Mouse (Mus musculus): Measurements from ENCODE around the gene Cytip.

Gene Cytip

DNA sequence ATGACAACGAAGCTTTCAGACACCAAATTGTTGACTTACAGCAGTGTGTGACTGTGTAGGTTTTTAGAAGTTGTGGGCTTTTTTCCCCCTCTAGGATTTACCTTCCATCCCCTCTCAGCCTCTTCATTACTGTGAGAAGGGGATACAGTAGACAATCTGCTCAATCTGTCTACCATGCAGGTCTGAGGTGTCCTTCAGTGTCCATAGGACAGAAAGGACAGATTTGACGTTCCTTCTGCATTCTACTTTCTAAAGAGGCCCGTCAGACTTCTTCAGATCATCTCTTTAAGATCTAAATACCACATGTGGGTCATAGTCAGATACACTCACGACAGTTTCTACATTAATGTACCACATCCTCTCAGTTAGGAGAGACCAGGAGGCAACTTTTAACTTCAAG lies 33.5 kb downstream of the Cytip start:
- no peak for DNase-seq (ENCODE audit: low spot score in 2 of 2)

GRCm38 (mm10) chr2:58160541-58161307 lies 34.6 kb downstream of the Cytip start:
- no peak for DNase-seq (ENCODE audit: low spot score in 2 of 2)

DNA sequence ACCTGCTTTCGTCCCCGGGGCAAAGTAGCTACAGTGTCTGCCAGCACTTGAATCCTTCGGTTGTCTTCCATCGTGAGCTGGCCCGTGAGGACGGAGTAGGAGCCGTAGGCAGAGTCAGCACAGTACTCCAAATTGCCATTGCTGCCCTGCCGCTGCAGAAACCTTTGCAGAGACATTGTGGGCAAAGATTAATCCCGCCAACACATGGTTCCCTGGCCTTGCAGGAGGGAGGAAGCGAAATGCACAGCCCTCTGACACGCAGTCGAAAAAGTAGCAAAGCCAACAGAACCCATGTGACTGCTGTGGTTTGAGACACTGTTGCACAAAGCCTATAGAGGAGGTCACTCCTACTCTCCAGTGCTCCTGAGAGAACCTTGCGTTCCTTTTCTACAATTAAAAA lies 35.5 kb downstream of the Cytip start:
- no peak for DNase-seq (ENCODE audit: low spot score in 2 of 2)

DNA sequence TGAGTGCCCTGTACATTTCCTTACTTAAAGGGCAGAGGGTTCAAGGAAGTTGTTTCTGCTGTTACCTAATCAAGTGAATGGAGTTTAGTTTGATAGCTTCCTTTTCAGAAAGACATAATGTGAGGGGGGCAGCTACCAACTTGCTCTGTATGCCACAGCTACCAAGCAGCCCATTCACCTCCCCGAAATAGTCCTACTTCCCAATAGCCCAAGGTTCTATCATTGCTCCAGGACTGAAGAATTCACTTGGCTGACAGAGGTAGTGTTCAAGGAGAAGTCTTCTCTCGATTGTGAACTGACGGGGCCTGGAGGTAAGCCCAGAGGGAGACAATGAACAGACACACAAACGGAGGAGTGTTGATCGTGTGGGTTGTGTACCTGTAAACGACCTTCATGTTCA lies 36.2 kb downstream of the Cytip start:
- no peak for DNase-seq (ENCODE audit: low spot score in 2 of 2)

GRCm38 (mm10) chr2:58158539-58158938 lies 36.8 kb downstream of the Cytip start:
- DNase-seq (ENCODE audit: low spot score in 2 of 2), result no peak

DNA sequence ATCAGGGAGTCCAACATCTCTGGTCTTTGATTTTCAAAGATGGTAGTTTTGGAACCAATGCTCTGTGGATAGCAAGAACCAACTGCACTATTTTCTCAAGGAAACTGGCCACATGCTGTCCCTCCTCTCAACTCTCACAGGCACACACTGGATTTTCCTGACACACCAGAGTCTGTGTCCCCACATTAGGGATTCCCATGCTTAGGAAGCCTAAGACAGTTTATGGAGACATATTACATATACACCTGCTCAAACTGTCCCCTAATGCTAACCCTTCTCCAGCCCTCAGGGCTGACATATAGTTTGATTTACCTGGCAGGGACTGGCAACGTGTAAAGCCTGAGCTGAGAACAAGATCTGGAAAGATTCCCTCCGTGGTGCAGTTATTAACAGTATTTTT lies 37.2 kb downstream of the Cytip start:
- DNase-seq (ENCODE audit: low spot score in 2 of 2), result no peak

DNA sequence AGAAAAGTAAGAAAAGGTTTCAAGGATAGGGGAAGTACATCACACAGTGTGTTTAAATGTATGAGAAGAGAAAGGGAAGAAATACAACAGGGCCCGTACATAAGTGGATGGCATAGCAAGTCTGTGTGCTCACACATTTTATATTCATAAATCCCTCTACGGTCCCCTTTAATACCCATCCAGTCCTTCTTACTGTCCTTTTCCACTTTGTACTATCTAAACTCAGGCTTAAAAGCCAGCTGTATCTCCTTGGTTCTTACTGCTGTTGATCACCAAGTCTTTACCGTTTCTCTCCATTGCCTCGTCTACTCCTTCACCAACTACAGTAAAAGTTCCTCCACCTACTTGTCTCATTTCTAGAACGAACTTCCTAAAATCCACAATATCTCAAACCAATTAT lies 37.9 kb downstream of the Cytip start:
- no peak for DNase-seq (ENCODE audit: low spot score in 2 of 2)

- DNase-seq (ENCODE audit: low spot score in 2 of 2), result no peak
Observed at GRCm38 (mm10) chr2:58156495-58157392, 38.6 kb downstream of the Cytip start.

DNA sequence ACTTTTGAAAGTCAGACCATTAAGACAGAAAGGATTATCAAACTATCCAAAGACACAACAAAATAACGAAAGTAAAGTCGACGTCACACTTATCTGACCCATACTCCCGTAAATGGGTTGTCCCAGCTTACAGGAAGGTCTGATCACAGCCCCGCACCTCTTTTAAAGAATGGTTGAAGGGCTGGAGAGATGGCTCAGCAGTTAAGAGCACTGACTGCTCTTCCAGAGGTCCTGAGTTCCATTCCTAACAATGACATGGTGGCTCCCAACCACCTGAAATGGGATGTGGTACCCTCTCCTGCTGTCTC lies 39.3 kb downstream of the Cytip start:
- DNase-seq (ENCODE audit: low spot score in 2 of 2), result no peak

DNA sequence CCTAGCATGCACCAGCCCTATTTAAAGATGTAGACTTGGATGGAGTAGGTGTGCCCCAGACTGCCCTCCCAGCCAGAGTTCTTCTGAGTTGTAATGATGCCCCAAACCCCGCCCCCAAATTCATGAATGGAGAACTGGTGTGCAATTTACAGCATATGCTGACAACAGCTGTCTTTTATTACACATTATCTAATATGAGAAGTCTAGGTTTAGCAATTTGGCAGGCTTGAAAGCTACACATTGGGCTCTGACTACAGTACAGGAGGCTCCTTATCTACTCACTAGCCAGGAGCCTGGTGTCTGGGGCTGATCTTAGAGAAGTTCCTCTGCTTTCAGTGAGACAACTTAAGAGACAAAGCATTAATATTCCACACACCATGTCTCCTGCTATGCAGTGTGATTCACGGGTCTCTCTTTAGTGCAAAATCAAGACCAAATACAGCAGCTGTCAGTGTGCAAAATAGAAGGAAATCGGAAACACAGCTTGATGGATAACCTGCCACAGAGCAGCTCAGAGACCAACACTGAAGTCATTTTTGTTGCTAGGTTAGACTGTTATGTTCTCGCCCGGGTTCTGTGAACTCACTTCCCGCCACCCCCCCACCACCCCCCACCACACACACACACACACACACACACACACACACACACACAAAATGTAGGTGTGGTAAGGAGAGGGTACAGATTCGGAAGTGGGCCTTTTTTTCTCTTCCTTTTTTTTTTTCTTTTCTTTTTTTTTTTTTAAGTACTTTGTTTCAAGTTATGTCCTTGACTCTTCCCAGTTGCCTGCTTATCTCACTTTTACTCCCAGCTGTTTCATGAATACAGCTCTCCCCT lies 39.8 kb downstream of the Cytip start:
- no peak for DNase-seq (ENCODE audit: low spot score in 2 of 2)

- DNase-seq (ENCODE audit: low spot score in 2 of 2), result no peak
Observed at GRCm38 (mm10) chr2:58154555-58154954, 40.8 kb downstream of the Cytip start.

GRCm38 (mm10) chr2:58153742-58154141 lies 41.6 kb downstream of the Cytip start:
- no peak for DNase-seq (ENCODE audit: low spot score in 2 of 2)

DNA sequence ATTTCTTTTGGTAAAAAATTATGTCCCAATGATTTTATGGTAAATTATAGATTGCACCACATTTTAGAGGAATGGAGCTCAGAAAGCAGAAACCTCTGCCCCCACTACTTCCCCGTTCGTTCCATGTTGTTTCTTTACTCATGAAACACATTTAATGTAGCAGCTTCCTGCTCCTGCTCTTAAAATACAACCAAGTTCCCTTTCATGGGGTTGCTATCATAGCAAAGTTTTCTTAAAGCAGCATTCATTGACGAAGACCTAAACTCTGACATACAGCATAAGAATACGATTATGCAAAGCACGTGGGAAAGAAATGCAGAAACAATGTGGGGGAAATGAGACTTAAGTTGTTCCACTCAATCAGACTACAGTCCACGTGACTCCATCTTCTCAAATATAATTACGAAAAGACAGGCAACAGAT lies 45.3 kb downstream of the Cytip start:
- DNase-seq (ENCODE audit: low spot score in 2 of 2), result no peak

DNA sequence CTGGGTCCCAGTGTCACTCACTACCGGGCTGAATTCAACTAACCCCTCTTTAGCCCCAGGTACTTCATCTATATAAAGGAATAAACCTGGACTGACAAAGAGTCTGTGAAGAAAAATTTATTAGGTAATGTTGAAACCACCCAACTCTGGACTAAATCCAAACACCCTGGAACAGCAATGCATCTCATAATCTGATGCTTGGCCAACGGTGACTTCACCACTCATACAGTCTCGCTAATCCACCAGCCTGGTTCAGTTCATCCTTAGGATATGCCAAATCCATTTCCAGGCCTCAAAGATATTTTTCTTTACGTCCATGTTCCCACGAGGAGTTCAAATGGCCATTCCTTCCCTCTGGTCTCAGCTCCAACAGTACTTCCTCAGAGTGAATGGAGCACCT lies 48.8 kb downstream of the Cytip start:
- DNase-seq (ENCODE audit: low spot score in 2 of 2), result no peak

- DNase-seq (ENCODE audit: low spot score in 2 of 2), result no peak
Observed at GRCm38 (mm10) chr2:58140531-58140930, 54.8 kb downstream of the Cytip start.

DNA sequence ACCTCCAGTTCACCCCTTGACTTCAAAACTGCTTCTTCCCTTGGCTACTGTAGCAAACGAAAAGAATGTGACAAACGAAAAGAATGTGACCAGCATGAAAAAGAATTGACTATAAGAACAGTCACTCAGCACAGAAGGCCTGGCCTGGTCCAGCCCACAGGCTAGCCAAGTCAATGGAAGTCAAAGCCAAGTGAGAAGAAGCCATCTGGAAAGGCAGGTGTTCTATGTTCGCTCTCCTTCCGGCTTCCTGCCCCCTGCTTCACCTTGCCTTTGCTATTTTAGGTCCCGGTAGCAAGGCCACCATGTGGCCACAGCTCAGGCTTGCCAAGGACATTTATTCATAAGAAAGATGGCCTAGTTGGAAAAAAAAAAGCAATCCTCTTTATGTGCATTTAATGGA lies 56.7 kb downstream of the Cytip start:
- no peak for DNase-seq (ENCODE audit: low spot score in 2 of 2)

DNA sequence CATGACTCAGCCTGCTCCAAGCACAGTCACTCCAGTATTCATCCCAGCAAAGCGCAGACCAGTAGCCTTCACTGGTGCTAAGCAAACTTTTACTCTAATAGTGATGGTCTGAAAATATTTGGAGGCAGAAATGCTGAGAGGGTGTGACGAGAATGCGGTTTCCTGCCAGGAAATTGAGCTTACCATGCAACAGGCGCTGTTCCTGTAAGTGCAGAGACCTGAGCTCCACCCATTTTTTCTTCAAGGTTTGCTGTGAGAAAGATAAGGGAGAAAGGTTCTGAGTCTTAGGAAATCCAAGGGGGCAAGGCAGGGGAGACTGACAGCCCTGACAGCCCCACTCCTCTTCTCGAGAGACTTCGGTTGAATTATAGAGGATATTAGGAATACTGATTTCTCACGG lies 57.7 kb downstream of the Cytip start:
- DNase-seq (ENCODE audit: low spot score in 2 of 2), result no peak

GRCm38 (mm10) chr2:58136526-58136925 lies 58.8 kb downstream of the Cytip start:
- no peak for DNase-seq (ENCODE audit: low spot score in 2 of 2)

DNA sequence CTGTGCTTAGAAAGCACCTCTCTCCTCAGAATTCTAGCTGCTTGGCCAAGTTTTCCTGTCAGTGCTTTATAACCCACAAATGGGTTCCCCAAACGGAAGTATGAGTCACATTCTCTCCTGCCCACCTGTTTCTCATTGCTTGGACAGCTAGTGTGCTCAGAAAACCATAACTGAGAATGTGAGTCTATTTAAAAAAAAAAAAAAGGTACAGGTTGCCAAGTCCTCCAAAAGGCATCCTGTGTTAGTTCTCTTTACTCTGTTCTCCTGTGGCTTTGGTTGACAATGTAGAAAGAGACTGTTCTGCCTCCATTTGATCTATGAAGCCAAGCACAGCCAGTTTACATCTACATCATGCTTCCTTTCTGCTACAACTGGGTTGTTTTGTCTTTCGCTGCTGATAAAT lies 60.3 kb downstream of the Cytip start:
- DNase-seq (ENCODE audit: low spot score in 2 of 2), result no peak

GRCm38 (mm10) chr2:58132597-58132996 lies 62.7 kb downstream of the Cytip start:
- DNase-seq (ENCODE audit: low spot score in 2 of 2), result no peak

DNA sequence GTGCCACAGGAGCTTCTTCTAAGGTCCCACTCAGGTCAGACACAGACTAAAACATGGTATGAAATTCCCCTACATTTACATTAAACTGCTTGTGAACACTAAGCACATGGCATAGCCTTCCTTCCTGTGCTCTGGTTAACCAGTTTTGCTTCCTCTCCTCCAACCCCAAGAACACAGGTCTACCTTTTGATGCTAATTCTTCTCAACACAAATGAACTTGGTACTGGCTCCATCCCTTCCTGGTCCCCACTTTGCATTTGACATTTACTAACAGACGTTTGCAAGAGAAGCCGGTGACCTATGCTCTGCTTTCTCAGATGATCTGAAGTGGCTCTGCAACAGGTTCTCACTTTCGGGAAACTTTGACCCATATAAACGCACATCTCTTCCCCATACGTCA lies 65.4 kb downstream of the Cytip start:
- DNase-seq (ENCODE audit: low spot score in 2 of 2), result no peak

- no peak for DNase-seq (ENCODE audit: low spot score in 2 of 2)
Observed at GRCm38 (mm10) chr2:58111105-58111504, 84.2 kb downstream of the Cytip start.
